Mouse (Mus musculus) midbrain, embryonic 11.5 days (tissue): ENCODE results near the gene Tefm. TPM values are rescaled to one million over a fixed set of nuclear protein-coding genes. Genes with fewer than 3 reads are reported as not detected.
"Not testable (repeated sequence)": the region's sequence is repeated elsewhere in the genome, so short reads cannot be mapped to it uniquely, and the experiment has no call there.

Experiments
- ATAC-seq: fragments of 200-750 bp; cut with Nextera tagmentation; 2 replicates; pipeline ENCODE4 v1.8.0; 2017; ENCODE audit warnings: moderate TSS enrichment, moderate library complexity; ENCODE audit not compliant: low FRiP score
- DNase-seq: peaks from one replicate; pipeline ENCODE4 v3.0.0; 2015; ENCODE audit warnings: low spot score; ENCODE audit errors: missing footprints
- H3K27ac ChIP-seq: fragments of 300-500 bp; sonication (generic); 2 replicates; pipeline ENCODE4 v1.5.1; 2014; ENCODE audit warnings: low read depth, low read length
- H3K27me3 ChIP-seq: fragments of 300-500 bp; sonication (generic); 2 replicates; pipeline ENCODE4 v1.6.1; 2014; ENCODE audit warnings: mild to moderate bottlenecking, low read length, moderate library complexity, mixed read lengths; ENCODE audit not compliant: control insufficient read depth, insufficient read depth
- H3K36me3 ChIP-seq: fragments of 300-500 bp; sonication (generic); 2 replicates; pipeline ENCODE4 v1.6.1; 2014; ENCODE audit warnings: mild to moderate bottlenecking, low read length, moderate library complexity, mixed read lengths; ENCODE audit not compliant: control insufficient read depth, insufficient read depth
- H3K4me1 ChIP-seq: fragments of 300-500 bp; sonication (generic); 2 replicates; pipeline ENCODE4 v1.6.1; 2014; ENCODE audit warnings: low read length; ENCODE audit not compliant: control insufficient read depth, insufficient read depth
- H3K4me2 ChIP-seq: fragments of 300-500 bp; sonication (generic); 2 replicates; pipeline ENCODE4 v1.6.1; 2014; ENCODE audit warnings: mild to moderate bottlenecking, moderate library complexity
- H3K4me3 ChIP-seq: fragments of 300-500 bp; sonication (generic); 2 replicates; pipeline ENCODE4 v1.5.1; 2014; ENCODE audit warnings: low read depth, low read length
- H3K9ac ChIP-seq: fragments of 300-500 bp; sonication (generic); 2 replicates; pipeline ENCODE4 v1.6.1; 2014; ENCODE audit warnings: low read length
- H3K9me3 ChIP-seq: fragments of 300-500 bp; sonication (generic); 2 replicates; pipeline ENCODE4 v1.6.1; 2016; ENCODE audit warnings: low read length; ENCODE audit not compliant: control insufficient read depth
- WGBS: fragments of 180-500 bp; shearing (Covaris S2); extraction: QIAGEN DNeasy Blood & Tissue Kit; methylation state at CpG from one replicate; pipeline ENCODE4 v1.1.7; 2014; 5-methylcytosine and 5-hydroxymethylcytosine counted together
- polyA plus RNA-seq: library from polyadenylated mRNA; unstranded; fragments of >200 nt; fragmentation: Nextera tagmentation; extraction: Ambion mirVana; gene quantifications from 2 replicates; pipeline ENCODE4 v1.2.1, GENCODE M21; 2014

The Tefm gene
- polyA plus RNA-seq, 1 experiment from 2014 or later = 30.3 TPM

DNA sequence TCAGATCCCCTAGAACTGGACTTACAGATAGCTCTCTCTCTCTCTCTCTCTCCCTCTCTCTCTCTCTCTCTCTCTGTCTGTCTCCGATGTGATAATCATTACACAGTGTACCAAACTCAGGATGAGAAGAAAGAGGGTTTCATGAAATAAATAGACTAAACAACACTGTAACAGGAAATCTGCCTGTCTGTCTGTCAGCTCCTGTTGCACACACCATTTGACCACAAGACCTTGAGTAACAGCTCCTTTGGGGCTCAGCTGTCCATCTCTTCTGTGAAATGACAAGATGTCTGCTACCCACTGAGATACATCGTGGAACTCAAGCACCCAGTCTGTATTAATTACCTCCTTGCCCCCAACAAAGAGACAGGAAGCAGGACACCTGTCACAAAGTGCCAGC, 9.6 kb upstream of the Tefm start:
- H3K36me3 ChIP-seq = no peaks in the 10 kb centered on the region
- no peaks in the 10 kb centered on the region for H3K9me3 ChIP-seq
- no peak for DNase-seq
- no peak overlapping the region for H3K27ac ChIP-seq
- no peak overlapping the region for H3K4me2 ChIP-seq
- peaks cover 22% of the 10 kb centered on the region for H3K27me3 ChIP-seq
- no peak for ATAC-seq
- H3K9ac ChIP-seq = no peak overlapping the region
- H3K4me1 ChIP-seq = peaks cover 3% of the 10 kb centered on the region; the same call in 1 of the 2 replicates
- 77% methylated on average over 2 of the region's 2 CpGs for WGBS
- H3K4me3 ChIP-seq = no peak overlapping the region

- WGBS = 90% methylated on average over 5 of the region's 5 CpGs
- ATAC-seq (no peak), DNase-seq (no peak)
- Histone ChIP-seq H3K9me3 (no peaks in the 10 kb centered on the region), H3K4me2 (no peak overlapping the region), H3K27me3 (peaks cover 22% of the 10 kb centered on the region), H3K27ac (no peak overlapping the region), H3K4me3 (no peak overlapping the region), H3K9ac (no peak overlapping the region), H3K36me3 (no peaks in the 10 kb centered on the region), H3K4me1 (peaks cover 3% of the 10 kb centered on the region; the same call in 1 of the 2 replicates)
Observed at GRCm38 (mm10) chr11:80150566-80150965, 8.6 kb upstream of the Tefm start.

GRCm38 (mm10) chr11:80149412-80150023, 7.5 kb upstream of the Tefm start:
- Histone ChIP-seq H3K4me3 (no peak overlapping the region), H3K9ac (no peak overlapping the region), H3K27me3 (peaks cover 13% of the 10 kb centered on the region), H3K4me2 (no peak overlapping the region), H3K27ac (no peak overlapping the region), H3K9me3 (no peaks in the 10 kb centered on the region), H3K4me1 (peaks cover 3% of the 10 kb centered on the region; the same call in 1 of the 2 replicates), H3K36me3 (no peaks in the 10 kb centered on the region)
- DNase-seq = no peak
- 89% methylated on average over 8 of the region's 8 CpGs for WGBS
- ATAC-seq = no peak

DNA sequence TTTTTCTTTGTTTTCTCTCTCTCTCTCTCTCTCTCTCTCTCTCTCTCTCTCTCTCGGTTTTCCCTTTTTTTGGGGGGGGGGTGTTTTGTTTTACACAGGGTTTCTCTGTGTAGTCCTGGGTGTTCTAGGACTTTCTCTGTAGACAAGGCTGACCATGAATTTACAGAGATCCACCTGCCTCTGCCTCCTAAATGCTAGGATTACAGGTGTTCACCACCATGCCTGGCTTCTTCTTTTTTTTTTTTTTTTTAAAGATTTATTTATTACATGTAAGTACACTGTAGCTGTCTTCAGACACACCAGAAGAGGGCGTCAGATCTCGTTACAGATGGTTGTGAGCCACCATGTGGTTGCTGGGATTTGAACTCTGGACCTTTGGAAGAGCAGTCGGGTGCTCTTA, 7.0 kb upstream of the Tefm start:
- not testable (repeated sequence) for H3K4me3 ChIP-seq, H3K9ac ChIP-seq, H3K4me2 ChIP-seq, ATAC-seq, DNase-seq, H3K36me3 ChIP-seq, H3K27ac ChIP-seq, H3K27me3 ChIP-seq, H3K9me3 ChIP-seq, H3K4me1 ChIP-seq
- 67% methylated on average over 2 of the region's 4 CpGs for WGBS

GRCm38 (mm10) chr11:80148313-80148712, 6.3 kb upstream of the Tefm start:
- 80% methylated on average over 1 of the region's 1 CpGs for WGBS
- H3K9ac ChIP-seq = no peak overlapping the region
- peaks cover 2% of the 10 kb centered on the region; the same call in 1 of the 2 replicates for H3K27me3 ChIP-seq
- H3K4me1 ChIP-seq = no peaks in the 10 kb centered on the region
- no peaks in the 10 kb centered on the region for H3K36me3 ChIP-seq
- no peak overlapping the region for H3K4me2 ChIP-seq
- ATAC-seq = no peak
- H3K9me3 ChIP-seq = no peaks in the 10 kb centered on the region
- DNase-seq = no peak
- H3K4me3 ChIP-seq = no peak overlapping the region
- H3K27ac ChIP-seq = no peak overlapping the region

- H3K4me3 ChIP-seq = no peak overlapping the region
- H3K4me2 ChIP-seq = no peak overlapping the region
- DNase-seq (no peak), ATAC-seq (no peak)
- no peaks in the 10 kb centered on the region for H3K9me3 ChIP-seq
- peaks cover 3% of the 10 kb centered on the region; the same call in 1 of the 2 replicates for H3K4me1 ChIP-seq
- no peaks in the 10 kb centered on the region for H3K36me3 ChIP-seq
- no peak overlapping the region for H3K9ac ChIP-seq
- no peak overlapping the region for H3K27ac ChIP-seq
- 79% methylated on average over 6 of the region's 6 CpGs for WGBS
- H3K27me3 ChIP-seq = no peaks in the 10 kb centered on the region; the same call in 1 of the 2 replicates
Observed at GRCm38 (mm10) chr11:80147748-80148147, 5.8 kb upstream of the Tefm start.

DNA sequence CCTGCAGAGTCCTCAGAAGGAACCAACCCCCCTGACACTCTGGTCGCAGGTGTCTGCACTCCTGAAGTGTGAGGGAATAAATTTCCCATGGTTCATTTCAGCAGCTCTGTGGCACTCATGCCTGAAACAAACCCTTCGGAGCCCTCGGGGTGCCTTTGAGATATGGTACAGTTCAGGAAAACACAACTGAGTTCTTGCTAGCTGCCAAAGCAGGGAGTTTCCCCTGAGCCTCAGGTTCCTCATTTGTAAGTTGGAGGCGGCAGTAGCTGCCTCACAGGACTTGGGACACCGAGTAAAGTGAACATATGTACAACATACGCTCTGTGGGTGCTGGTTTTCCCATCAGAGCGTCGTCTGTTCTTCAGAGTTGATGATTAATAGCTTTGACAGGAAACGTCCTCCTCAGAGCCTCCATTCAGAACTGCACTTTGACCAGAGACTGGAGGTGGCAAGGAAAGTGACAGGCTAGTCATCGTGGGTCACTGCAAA, 3.9 kb upstream of the Tefm start:
- Histone ChIP-seq H3K27ac (no peak overlapping the region), H3K4me2 (no peak overlapping the region), H3K9ac (no peak overlapping the region), H3K9me3 (no peaks in the 10 kb centered on the region), H3K4me3 (no peak overlapping the region), H3K36me3 (no peaks in the 10 kb centered on the region), H3K4me1 (peaks cover 8% of the 10 kb centered on the region), H3K27me3 (no peaks in the 10 kb centered on the region)
- 75% methylated on average over 10 of the region's 10 CpGs for WGBS
- no peak for DNase-seq
- ATAC-seq = no peak

DNA sequence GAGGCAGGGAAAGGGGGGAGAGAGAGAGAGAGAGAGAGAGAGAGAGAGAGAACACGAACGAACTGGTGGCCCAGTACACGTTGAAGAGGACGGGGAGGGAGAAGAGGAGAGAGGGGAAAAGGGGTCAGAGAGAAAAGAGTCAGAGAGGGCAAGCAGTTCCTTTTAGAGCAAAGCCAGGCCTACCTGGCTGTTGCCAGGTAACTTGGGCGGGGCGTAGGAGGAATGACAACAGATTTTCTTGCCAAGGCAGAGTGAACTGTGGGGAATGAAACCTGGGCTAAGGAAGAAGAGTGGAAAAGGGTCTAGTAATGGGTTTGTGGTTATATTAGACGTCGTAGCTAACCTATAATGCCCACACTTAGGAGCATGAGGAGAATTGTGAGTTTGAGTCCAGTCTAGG, 897 bp upstream of the Tefm start:
- peaks cover 8% of the 10 kb centered on the region for H3K4me1 ChIP-seq
- ATAC-seq (no peak), DNase-seq (no peak)
- no peaks in the 10 kb centered on the region for H3K27me3 ChIP-seq
- 44% methylated on average over 8 of the region's 8 CpGs for WGBS
- no peak overlapping the region for H3K27ac ChIP-seq
- peaks cover 2% of the 10 kb centered on the region; the same call in 1 of the 2 replicates for H3K36me3 ChIP-seq
- peak overlapping the region; percentile 60 for H3K4me2 ChIP-seq
- 0 out of 2 replicates have a peak overlapping the region, but pooled peaks have one; percentile 73 for H3K4me3 ChIP-seq
- H3K9ac ChIP-seq = peak overlapping the region; percentile 85; the same call in 1 of the 2 replicates
- no peaks in the 10 kb centered on the region for H3K9me3 ChIP-seq

DNA sequence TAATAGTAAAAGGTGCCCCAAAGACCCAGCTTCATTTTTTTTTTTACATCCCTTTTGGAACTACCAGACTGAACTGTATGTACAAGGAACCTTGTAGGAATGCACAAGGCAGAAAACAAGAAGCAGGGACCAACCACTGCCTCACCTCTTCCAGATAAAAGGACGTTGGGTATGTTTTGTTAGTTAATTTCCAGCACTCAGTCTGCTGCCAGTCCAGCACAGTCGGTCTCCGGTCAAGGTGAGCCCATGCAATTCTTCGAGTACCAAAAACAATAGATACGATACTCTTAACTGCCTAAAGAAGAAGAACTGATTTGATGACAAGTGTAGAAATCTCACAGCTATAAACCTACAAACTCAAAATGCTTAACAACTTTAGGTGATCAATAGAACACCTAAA, 4.2 kb downstream of the Tefm start:
- Histone ChIP-seq H3K4me2 (no peak overlapping the region), H3K4me1 (peaks cover 5% of the 10 kb centered on the region), H3K36me3 (peaks cover 7% of the 10 kb centered on the region; the same call in 1 of the 2 replicates), H3K9ac (no peak overlapping the region), H3K4me3 (no peak overlapping the region), H3K9me3 (no peaks in the 10 kb centered on the region), H3K27me3 (no peaks in the 10 kb centered on the region), H3K27ac (no peak overlapping the region)
- ATAC-seq (no peak), DNase-seq (no peak)
- 89% methylated on average over 5 of the region's 5 CpGs for WGBS
